Mouse (Mus musculus) forebrain, embryonic 15.5 days (tissue): ENCODE measurements around the gene Cubn. TPM values are rescaled to one million over a fixed set of nuclear protein-coding genes. Genes with fewer than 3 reads are reported as not detected.

Experiments
- ATAC-seq: fragments of 200-750 bp; cut with Nextera tagmentation; replicated peaks from 2 replicates; pipeline ENCODE4 v1.8.0; 2017; ENCODE audit warnings: mild to moderate bottlenecking, moderate TSS enrichment, moderate library complexity
- H3K27ac ChIP-seq: fragments of 300-500 bp; sonication (generic); replicated peaks from 2 replicates; pipeline ENCODE4 v1.5.1; 2015; ENCODE audit warnings: mild to moderate bottlenecking, inconsistent platforms
- H3K27me3 ChIP-seq: fragments of 300-500 bp; sonication (generic); 2 replicates; pipeline ENCODE4 v1.6.1; 2015; ENCODE audit warnings: inconsistent platforms
- H3K36me3 ChIP-seq: fragments of 300-500 bp; sonication (generic); 2 replicates; pipeline ENCODE4 v1.6.1; 2015; ENCODE audit warnings: mild to moderate bottlenecking, inconsistent platforms
- H3K4me1 ChIP-seq: fragments of 300-500 bp; sonication (generic); 2 replicates; pipeline ENCODE4 v1.6.1; 2015; ENCODE audit warnings: inconsistent platforms
- H3K4me2 ChIP-seq: fragments of 300-500 bp; sonication (generic); replicated peaks from 2 replicates; pipeline ENCODE4 v1.6.1; 2015; ENCODE audit warnings: mild to moderate bottlenecking, inconsistent platforms
- H3K4me3 ChIP-seq: fragments of 300-500 bp; sonication (generic); 2 replicates; pipeline ENCODE4 v1.5.1; 2015; ENCODE audit warnings: mild to moderate bottlenecking, inconsistent platforms
- H3K9ac ChIP-seq: fragments of 300-500 bp; sonication (generic); replicated peaks from 2 replicates; pipeline ENCODE4 v1.6.1; 2015; ENCODE audit warnings: mild to moderate bottlenecking, inconsistent platforms
- H3K9me3 ChIP-seq: fragments of 300-500 bp; sonication (generic); 2 replicates; pipeline ENCODE4 v1.6.1; 2016; ENCODE audit warnings: inconsistent platforms
- WGBS: fragments of 180-500 bp; shearing (Covaris S2); methylation state at CpG from one replicate; pipeline ENCODE4 v1.1.7; 2015; ENCODE audit warnings: mixed read lengths; 5-methylcytosine and 5-hydroxymethylcytosine counted together
- polyA plus RNA-seq: library from polyadenylated mRNA; unstranded; fragments of >200 nt; fragmentation: Nextera tagmentation; extraction: Ambion mirVana; gene quantifications from 2 replicates; pipeline ENCODE4 v1.2.1, GENCODE M21; 2015

Gene Cubn
- polyA plus RNA-seq, 1 experiment from 2014 or later, result 0.19 TPM

GRCm38 (mm10) chr2:13371072-13371796 lies 120.4 kb downstream of the Cubn start:
- Histone ChIP-seq H3K4me3 (no peak overlapping the region), H3K27me3 (no peaks in the 10 kb centered on the region), H3K4me1 (peaks cover 9% of the 10 kb centered on the region), H3K9ac (no peak overlapping the region), H3K27ac (no peak overlapping the region), H3K9me3 (no peaks in the 10 kb centered on the region), H3K4me2 (no peak overlapping the region), H3K36me3 (no peaks in the 10 kb centered on the region)
- ATAC-seq, result no peak
- 61% methylated on average over 10 of the region's 10 CpGs for WGBS

GRCm38 (mm10) chr2:13370556-13370955 lies 121.1 kb downstream of the Cubn start:
- Histone ChIP-seq H3K36me3 (no peaks in the 10 kb centered on the region), H3K4me1 (peaks cover 9% of the 10 kb centered on the region), H3K9me3 (no peaks in the 10 kb centered on the region), H3K9ac (no peak overlapping the region), H3K27ac (no peak overlapping the region), H3K27me3 (no peaks in the 10 kb centered on the region), H3K4me2 (no peak overlapping the region), H3K4me3 (no peak overlapping the region)
- 30% methylated on average over 2 of the region's 2 CpGs for WGBS
- ATAC-seq, result no peak

GRCm38 (mm10) chr2:13368517-13368916 lies 123.1 kb downstream of the Cubn start:
- Histone ChIP-seq H3K27me3 (no peaks in the 10 kb centered on the region), H3K27ac (no peak overlapping the region), H3K4me3 (no peak overlapping the region), H3K9ac (no peak overlapping the region), H3K36me3 (no peaks in the 10 kb centered on the region), H3K4me1 (peaks cover 9% of the 10 kb centered on the region), H3K4me2 (no peak overlapping the region), H3K9me3 (no peaks in the 10 kb centered on the region)
- WGBS, result 58% methylated on average over 3 of the region's 3 CpGs
- ATAC-seq, result no peak

- Histone ChIP-seq H3K36me3 (no peaks in the 10 kb centered on the region), H3K9me3 (no peaks in the 10 kb centered on the region), H3K4me2 (no peak overlapping the region), H3K27ac (no peak overlapping the region), H3K4me3 (no peak overlapping the region), H3K27me3 (no peaks in the 10 kb centered on the region), H3K9ac (no peak overlapping the region), H3K4me1 (peaks cover 16% of the 10 kb centered on the region; the same call in 1 of the 2 replicates)
- ATAC-seq, result peak; percentile 81
- WGBS, result 36% methylated on average over 7 of the region's 7 CpGs
Observed at GRCm38 (mm10) chr2:13357885-13358552, 133.6 kb downstream of the Cubn start.

- no peak overlapping the region for H3K9ac ChIP-seq
- no peaks in the 10 kb centered on the region for H3K9me3 ChIP-seq
- H3K27me3 ChIP-seq, result no peaks in the 10 kb centered on the region
- H3K4me1 ChIP-seq, result 0 out of 2 replicates have a peak, but pooled peaks cover 5% of the 10 kb centered on the region
- H3K4me3 ChIP-seq, result no peak overlapping the region
- no peak overlapping the region for H3K27ac ChIP-seq
- no peak overlapping the region for H3K4me2 ChIP-seq
- no peak for ATAC-seq
- H3K36me3 ChIP-seq, result no peaks in the 10 kb centered on the region
- 97% methylated on average over 3 of the region's 3 CpGs for WGBS
Observed at GRCm38 (mm10) chr2:13352775-13353174, 138.8 kb downstream of the Cubn start.

GRCm38 (mm10) chr2:13352112-13352728 lies 139.4 kb downstream of the Cubn start:
- no peaks in the 10 kb centered on the region for H3K27me3 ChIP-seq
- H3K36me3 ChIP-seq, result no peaks in the 10 kb centered on the region
- no peak overlapping the region for H3K4me3 ChIP-seq
- H3K4me2 ChIP-seq, result no peak overlapping the region
- no peak overlapping the region for H3K27ac ChIP-seq
- no peak overlapping the region for H3K9ac ChIP-seq
- ATAC-seq, result no peak
- H3K4me1 ChIP-seq, result no peaks in the 10 kb centered on the region
- 89% methylated on average over 1 of the region's 1 CpGs for WGBS
- no peaks in the 10 kb centered on the region for H3K9me3 ChIP-seq

- 63% methylated on average over 7 of the region's 7 CpGs for WGBS
- ATAC-seq, result no peak
- Histone ChIP-seq H3K4me3 (no peak overlapping the region), H3K4me2 (no peak overlapping the region), H3K27me3 (no peaks in the 10 kb centered on the region), H3K9ac (no peak overlapping the region), H3K36me3 (no peaks in the 10 kb centered on the region), H3K9me3 (no peaks in the 10 kb centered on the region), H3K4me1 (no peaks in the 10 kb centered on the region), H3K27ac (no peak overlapping the region)
Observed at GRCm38 (mm10) chr2:13342325-13342926, 149.2 kb downstream of the Cubn start.

GRCm38 (mm10) chr2:13335446-13335845 lies 156.2 kb downstream of the Cubn start:
- WGBS, result 88% methylated on average over 4 of the region's 4 CpGs
- ATAC-seq, result no peak

GRCm38 (mm10) chr2:13329754-13330417 lies 161.7 kb downstream of the Cubn start:
- H3K4me1 ChIP-seq, result no peaks in the 10 kb centered on the region
- H3K27ac ChIP-seq, result no peak overlapping the region
- 64% methylated on average over 4 of the region's 4 CpGs for WGBS
- no peaks in the 10 kb centered on the region for H3K36me3 ChIP-seq
- H3K27me3 ChIP-seq, result no peaks in the 10 kb centered on the region
- no peak for ATAC-seq
- H3K9me3 ChIP-seq, result no peaks in the 10 kb centered on the region
- H3K4me3 ChIP-seq, result no peak overlapping the region
- no peak overlapping the region for H3K4me2 ChIP-seq
- no peak overlapping the region for H3K9ac ChIP-seq

More at GRCm38 (mm10) chr2:13335446-13335845, 156.2 kb downstream of the Cubn start:
- Histone ChIP-seq H3K27me3 (no peaks in the 10 kb centered on the region), H3K4me1 (no peaks in the 10 kb centered on the region), H3K9ac (no peak overlapping the region), H3K9me3 (no peaks in the 10 kb centered on the region), H3K4me2 (no peak overlapping the region), H3K4me3 (no peak overlapping the region), H3K36me3 (no peaks in the 10 kb centered on the region), H3K27ac (no peak overlapping the region)

- H3K4me3 ChIP-seq, result no peak overlapping the region
- H3K36me3 ChIP-seq, result no peaks in the 10 kb centered on the region
- WGBS, result 92% methylated on average over 3 of the region's 3 CpGs
- H3K4me1 ChIP-seq, result no peaks in the 10 kb centered on the region
- no peak overlapping the region for H3K4me2 ChIP-seq
- no peak overlapping the region for H3K27ac ChIP-seq
- ATAC-seq, result no peak
- no peak overlapping the region for H3K9ac ChIP-seq
- no peaks in the 10 kb centered on the region for H3K9me3 ChIP-seq
- no peaks in the 10 kb centered on the region for H3K27me3 ChIP-seq
Observed at GRCm38 (mm10) chr2:13303376-13303775, 188.2 kb downstream of the Cubn start.

- H3K9ac ChIP-seq, result no peak overlapping the region
- H3K27ac ChIP-seq, result no peak overlapping the region
- H3K9me3 ChIP-seq, result no peaks in the 10 kb centered on the region
- no peaks in the 10 kb centered on the region for H3K4me1 ChIP-seq
- H3K4me2 ChIP-seq, result no peak overlapping the region
- 26% methylated on average over 3 of the region's 3 CpGs for WGBS
- peak; percentile 87 for ATAC-seq
- H3K27me3 ChIP-seq, result no peaks in the 10 kb centered on the region
- no peak overlapping the region for H3K4me3 ChIP-seq
- H3K36me3 ChIP-seq, result no peaks in the 10 kb centered on the region
Observed at GRCm38 (mm10) chr2:13299031-13299430, 192.6 kb downstream of the Cubn start.

- no peak overlapping the region for H3K27ac ChIP-seq
- no peaks in the 10 kb centered on the region for H3K9me3 ChIP-seq
- no peak overlapping the region for H3K9ac ChIP-seq
- H3K36me3 ChIP-seq, result no peaks in the 10 kb centered on the region
- no peak for ATAC-seq
- H3K4me3 ChIP-seq, result no peak overlapping the region
- H3K4me2 ChIP-seq, result no peak overlapping the region
- H3K27me3 ChIP-seq, result no peaks in the 10 kb centered on the region
- 64% methylated on average over 5 of the region's 5 CpGs for WGBS
- no peaks in the 10 kb centered on the region for H3K4me1 ChIP-seq
Observed at GRCm38 (mm10) chr2:13297733-13298132, 193.9 kb downstream of the Cubn start.
